Mouse (Mus musculus) neutrophil, adult 59 days (primary cell): ENCODE results near the gene Pogk. TPM values are rescaled to one million over a fixed set of nuclear protein-coding genes. Genes with fewer than 3 reads are reported as not detected.

ENCODE experiments used
- total RNA-seq, 2 experiments: library from RNA; stranded (reverse); gene quantifications; 1 replicate in 1 of 2; 2 replicates in 1 of 2; pipeline ENCODE4 v1.2.4; 2023

The Pogk gene
- 1 to 10 TPM; 2.8 to 4.5 TPM for total RNA-seq

GRCm38 (mm10) chr1:166409701-166410220, at the start of gene Pogk:
TSS of gene Pogk (minus strand) at chr1:166409863.

GRCm38 (mm10) chr1:166379013-166379629, 30.5 kb downstream of the Pogk start, which contains the start of gene Tada1:
TSS of gene Tada1 (plus strand) at chr1:166379097.

Other genes starting within 250 kb of the Pogk start
- gene Mael, start 171.1 kb downstream of the Pogk start, total RNA-seq = not detected
- under 1 TPM in 1 of 2 experiments, not detected in 1; 0.11 TPM for gene Ildr2, start 155.7 kb downstream of the Pogk start, total RNA-seq
- 10 to 100 TPM; 20.0 to 24.9 TPM for gene Tada1, start 30.8 kb downstream of the Pogk start, total RNA-seq
- gene Gm4846, start 87.7 kb upstream of the Pogk start, total RNA-seq = not detected
- not detected for gene Gm4847, start 237.8 kb upstream of the Pogk start, total RNA-seq